Mouse (Mus musculus) kidney, adult 2 months (tissue): ENCODE results near the gene Nfat5. TPM values are rescaled to one million over a fixed set of nuclear protein-coding genes. Genes with fewer than 3 reads are reported as not detected.

Experiments used
- DNase-seq: peaks from one replicate; pipeline ENCODE4 v3.0.0; 2021
- H3K27ac ChIP-seq: fragments of 200-500 bp; 2 replicates; pipeline ENCODE4 v1.5.1; 2012; ENCODE audit warnings: low read depth, low read length, control low read depth, inconsistent platforms; ENCODE audit not compliant: insufficient read depth
- H3K27me3 ChIP-seq: fragments of 200-500 bp; replicated peaks from 2 replicates; pipeline ENCODE4 v1.6.1; 2012; ENCODE audit warnings: mild to moderate bottlenecking, moderate library complexity, low read length, inconsistent platforms; ENCODE audit not compliant: control insufficient read depth, insufficient read depth
- H3K36me3 ChIP-seq: fragments of 200-500 bp; 2 replicates; pipeline ENCODE4 v1.6.1; 2012; ENCODE audit warnings: mild to moderate bottlenecking, moderate library complexity, low read length, inconsistent platforms; ENCODE audit not compliant: control insufficient read depth, insufficient read depth
- H3K4me1 ChIP-seq: fragments of 200-500 bp; 2 replicates; pipeline ENCODE4 v1.6.1; 2011; ENCODE audit warnings: low read length; ENCODE audit not compliant: control insufficient read depth, insufficient read depth
- H3K4me3 ChIP-seq: fragments of 200-500 bp; 2 replicates; pipeline ENCODE4 v1.5.1; 2011; ENCODE audit warnings: mild to moderate bottlenecking, low read depth, low read length, control low read depth; ENCODE audit not compliant: insufficient read depth
- CTCF ChIP-seq: fragments of 200-500 bp; conservative IDR thresholded peaks from 2 replicates; pipeline ENCODE4 v1.5.1; 2011; ENCODE audit warnings: low read depth, mild to moderate bottlenecking, control low read depth, low read length, moderate library complexity, mixed read lengths; ENCODE audit not compliant: insufficient read depth, insufficient read length
- POLR2A ChIP-seq: fragments of 200-500 bp; IDR thresholded peaks from one replicate; pipeline ENCODE4 v1.6.1; 2011; ENCODE audit warnings: low read depth, low read length, control low read depth
- WGBS: fragments of 180-500 bp; shearing (Covaris S2); methylation state at CpG from one replicate; pipeline ENCODE4 v1.1.7; 2018; 5-methylcytosine and 5-hydroxymethylcytosine counted together
- polyA plus RNA-seq: library from polyadenylated mRNA; depleted of rRNA; stranded (reverse); fragments of >200 nt; gene quantifications from 2 replicates; pipeline ENCODE4 v1.2.3, GENCODE M21; 2012; rRNA removed

Nfat5 gene
- polyA plus RNA-seq, 1 experiment, result 26.0 TPM

DNA sequence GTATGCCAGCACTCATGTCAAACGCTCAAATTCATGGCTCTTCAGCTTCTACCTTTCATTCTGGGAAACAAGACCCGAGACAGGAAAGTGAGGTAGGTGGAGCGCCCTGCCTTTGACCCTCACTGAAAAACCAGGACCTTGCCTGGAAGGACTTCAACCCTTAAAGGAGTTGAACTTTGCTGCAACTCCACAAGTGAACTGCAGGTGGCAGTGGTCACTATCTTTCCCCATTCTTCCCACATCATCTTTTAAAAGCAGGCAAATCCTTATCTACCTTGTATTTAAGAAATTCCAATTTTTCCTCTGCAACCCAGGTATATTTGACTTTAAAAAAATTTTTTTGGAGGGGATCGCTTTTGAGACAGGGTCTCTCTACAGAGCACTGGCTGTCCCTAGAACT is 118.1 kb downstream of the Nfat5 start:
- peaks cover 3% of the 10 kb centered on the region for H3K36me3 ChIP-seq

DNA sequence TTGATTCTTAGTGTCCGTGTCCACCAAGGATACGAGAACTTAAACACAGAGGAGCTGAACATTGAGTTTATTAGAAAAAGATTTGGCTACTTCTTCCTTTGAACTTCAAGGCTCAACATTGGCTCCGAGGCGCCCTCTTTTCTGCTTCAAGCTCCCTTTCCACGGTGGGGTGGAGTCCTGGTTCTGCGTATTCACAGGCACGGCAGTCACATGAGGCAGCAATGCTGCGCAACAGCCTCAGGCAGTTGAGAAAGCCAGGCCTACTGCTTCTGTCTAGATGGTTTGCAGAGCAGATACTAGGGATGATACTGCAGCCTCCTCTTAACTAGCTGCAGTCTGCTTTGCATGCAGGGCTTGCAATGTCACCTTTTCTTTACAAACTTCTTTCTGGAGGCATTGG is 119.3 kb downstream of the Nfat5 start:
- TF ChIP-seq POLR2A (no peak), CTCF (no peak)
- H3K36me3 ChIP-seq, result peaks cover 3% of the 10 kb centered on the region
- peaks cover 2% of the 10 kb centered on the region; the same call in 1 of the 2 replicates for H3K4me1 ChIP-seq
- DNase-seq, result no peak
- no peaks in the 10 kb centered on the region for H3K27me3 ChIP-seq
- WGBS, result 86% methylated on average over 8 of the region's 8 CpGs
- no peak overlapping the region for H3K27ac ChIP-seq
- H3K4me3 ChIP-seq, result no peak overlapping the region

More for the DNA sequence above, 118.1 kb downstream of the Nfat5 start:
- DNase-seq, result peak; percentile 58
- Histone ChIP-seq H3K27ac (no peak overlapping the region), H3K4me1 (peaks cover 2% of the 10 kb centered on the region; the same call in 1 of the 2 replicates), H3K27me3 (no peaks in the 10 kb centered on the region), H3K4me3 (no peak overlapping the region)
- WGBS, result 47% methylated on average over 4 of the region's 4 CpGs
- TF ChIP-seq POLR2A (no peak), CTCF (peak; percentile 64)

DNA sequence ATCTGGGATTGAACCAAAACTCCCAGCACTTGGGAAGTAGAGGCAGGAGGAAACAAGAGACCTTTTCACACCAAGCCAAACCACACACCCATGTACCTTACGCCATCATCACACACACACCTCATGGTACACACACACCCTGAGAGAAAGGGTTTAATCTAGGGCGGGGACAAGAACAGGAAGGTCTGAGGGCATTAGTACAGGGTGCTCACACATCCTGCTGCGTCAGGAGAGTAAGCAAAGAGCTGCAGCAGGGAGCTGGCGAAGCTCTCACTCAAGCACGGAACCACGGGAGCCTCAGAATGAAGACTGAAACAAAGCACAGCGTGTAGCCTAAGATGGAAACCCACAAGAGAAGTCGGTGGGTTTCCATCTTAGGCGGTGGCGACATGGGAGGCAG is 120.6 kb downstream of the Nfat5 start:
- 91% methylated on average over 10 of the region's 10 CpGs for WGBS
- H3K36me3 ChIP-seq, result peaks cover 6% of the 10 kb centered on the region

GRCm38 (mm10) chr8:107417001-107417400 is 123.7 kb downstream of the Nfat5 start:
- Histone ChIP-seq H3K4me3 (no peak overlapping the region), H3K4me1 (no peaks in the 10 kb centered on the region), H3K27ac (no peak overlapping the region), H3K27me3 (no peaks in the 10 kb centered on the region), H3K36me3 (peaks cover 6% of the 10 kb centered on the region)
- DNase-seq, result peak; percentile 83
- TF ChIP-seq POLR2A (no peak), CTCF (no peak)
- WGBS, result 63% methylated on average over 12 of the region's 12 CpGs

More for the DNA sequence above, 120.6 kb downstream of the Nfat5 start:
- no peak overlapping the region for H3K4me3 ChIP-seq
- TF ChIP-seq CTCF, result no peak
- no peak for TF ChIP-seq POLR2A
- DNase-seq, result no peak
- no peak overlapping the region for H3K27ac ChIP-seq
- H3K27me3 ChIP-seq, result no peaks in the 10 kb centered on the region
- peaks cover 2% of the 10 kb centered on the region; the same call in 1 of the 2 replicates for H3K4me1 ChIP-seq

GRCm38 (mm10) chr8:107424176-107424575 is 130.9 kb downstream of the Nfat5 start:
- no peak overlapping the region for H3K27ac ChIP-seq
- no peaks in the 10 kb centered on the region for H3K36me3 ChIP-seq
- TF ChIP-seq POLR2A (no peak), CTCF (no peak)
- WGBS, result 28% methylated on average over 9 of the region's 9 CpGs
- no peaks in the 10 kb centered on the region for H3K27me3 ChIP-seq
- no peak for DNase-seq
- H3K4me3 ChIP-seq, result peak overlapping the region; percentile 76
- H3K4me1 ChIP-seq, result no peaks in the 10 kb centered on the region

DNA sequence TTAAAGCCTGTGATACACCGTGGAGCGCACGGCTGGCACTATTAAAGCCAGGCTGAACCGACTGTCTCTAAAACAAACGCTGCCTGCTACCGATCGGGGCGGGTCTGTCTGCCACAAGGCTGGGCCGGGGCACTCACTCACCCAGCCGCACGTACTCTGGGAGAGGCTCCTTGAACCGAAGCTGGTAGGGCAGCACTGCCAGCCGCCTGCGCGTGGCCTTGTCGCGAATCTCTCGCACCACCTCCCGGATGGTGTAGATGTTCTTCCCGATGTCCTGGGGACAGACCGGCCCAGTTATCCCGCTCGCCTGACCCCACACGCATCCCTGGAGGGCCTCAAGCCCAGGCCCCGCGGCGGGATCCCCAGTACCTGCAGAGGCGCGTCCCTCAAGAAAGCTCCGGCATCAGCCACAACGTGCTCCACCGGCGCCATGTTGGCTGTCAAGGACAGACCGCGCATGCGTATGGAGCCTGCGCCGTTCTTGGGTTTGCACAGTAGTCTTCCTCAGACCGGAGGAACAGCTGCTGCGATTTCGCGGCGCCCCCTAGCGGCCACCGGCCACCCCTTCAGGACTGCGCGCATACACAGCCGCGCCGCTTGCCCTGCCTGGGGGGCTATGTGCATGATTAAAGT is 131.4 kb downstream of the Nfat5 start, which contains the start of gene Nob1:
Nob1 (minus strand) TSS at position 455 of the 633 bp plus-strand sequence.
- H3K4me1 ChIP-seq, result no peaks in the 10 kb centered on the region
- no peaks in the 10 kb centered on the region for H3K27me3 ChIP-seq
- peak; percentile 98 for DNase-seq
- H3K27ac ChIP-seq, result 0 out of 2 replicates have a peak within 1 kb of the TSS, but pooled peaks have one; percentile 8
- H3K36me3 ChIP-seq, result no peaks in the 10 kb centered on the region
- TF ChIP-seq CTCF (peak; percentile 90), POLR2A (peak; percentile 62)
- H3K4me3 ChIP-seq, result peak within 1 kb of the TSS; percentile 76
- WGBS, result under 1% methylated on average over 50 of the region's 50 CpGs

DNA sequence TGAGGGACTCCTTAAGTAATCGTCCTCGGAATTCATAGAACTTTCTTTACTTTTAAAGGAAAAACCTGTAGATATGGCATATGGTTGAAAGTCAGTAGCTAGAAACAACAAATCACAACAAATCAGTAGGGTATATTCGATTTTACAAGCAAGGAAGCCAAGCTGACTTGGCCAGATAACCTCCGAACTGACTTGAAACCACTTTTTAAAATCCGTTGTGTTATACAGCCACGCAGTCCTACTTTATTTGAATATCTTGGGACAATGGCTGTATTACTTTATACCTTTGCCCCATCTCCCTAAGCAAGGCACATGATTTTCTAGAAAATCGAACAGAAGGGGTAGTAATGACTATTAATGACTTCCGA is 131.9 kb downstream of the Nfat5 start:
- WGBS, result 44% methylated on average over 8 of the region's 8 CpGs
- no peaks in the 10 kb centered on the region for H3K4me1 ChIP-seq
- no peak overlapping the region for H3K27ac ChIP-seq
- TF ChIP-seq CTCF (no peak), POLR2A (no peak)
- H3K4me3 ChIP-seq, result no peak overlapping the region
- H3K36me3 ChIP-seq, result no peaks in the 10 kb centered on the region
- no peaks in the 10 kb centered on the region for H3K27me3 ChIP-seq
- DNase-seq, result no peak

Other genes with a start within 250 kb of the Nfat5 start
- 39.5 and 43.4 TPM in 2 replicates for gene Pdf, start 244.9 kb upstream of the Nfat5 start, polyA plus RNA-seq
- gene Cog8, start 236.8 kb upstream of the Nfat5 start, polyA plus RNA-seq, result 29.4 and 32.2 TPM in 2 replicates
- gene Nip7, start 236.6 kb upstream of the Nfat5 start, polyA plus RNA-seq, result 38.2 and 54.3 TPM in 2 replicates
- 55.0 and 65.3 TPM in 2 replicates for gene Tmed6, start 227.8 kb upstream of the Nfat5 start, polyA plus RNA-seq
- 8.7 and 12.2 TPM in 2 replicates for gene Terf2, start 196.9 kb upstream of the Nfat5 start, polyA plus RNA-seq
- 186 and 203 TPM in 2 replicates for gene Cyb5b, start 142.8 kb upstream of the Nfat5 start, polyA plus RNA-seq
- 41.0 and 42.9 TPM in 2 replicates for gene Nqo1, start 109.7 kb downstream of the Nfat5 start, polyA plus RNA-seq
- 23.1 and 25.6 TPM in 2 replicates for gene Nob1, start 131.6 kb downstream of the Nfat5 start, polyA plus RNA-seq
- gene Wwp2, start 142.9 kb downstream of the Nfat5 start, polyA plus RNA-seq, result 44.0 and 46.3 TPM in 2 replicates